Mouse (Mus musculus) gastrocnemius, adult 8-10 months (tissue): ENCODE results near the gene Osbpl8. TPM values are rescaled to one million over a fixed set of nuclear protein-coding genes. Genes with fewer than 3 reads are reported as not detected.
"Not testable (repeated sequence)": the region's sequence is repeated elsewhere in the genome, so short reads cannot be mapped to it uniquely, and the experiment has no call there.

Experiments
- DNase-seq, 2 experiments: peaks; one replicate each; pipeline ENCODE4 v3.0.0; 2022; ENCODE audit warnings: low spot score in 2 of 2
- total RNA-seq, 4 experiments: library from RNA; stranded (reverse); gene quantifications; 2 replicates each; pipeline ENCODE4 v1.2.4; 2022

The Osbpl8 gene
- total RNA-seq, 4 experiments from 2014 or later = 13.7 to 16.9 (median 14.6) TPM

GRCm38 (mm10) chr10:111183634-111184270, 19.2 kb downstream of the Osbpl8 start:
- DNase-seq = no peak

GRCm38 (mm10) chr10:111185574-111186269, 21.2 kb downstream of the Osbpl8 start:
- no peak for DNase-seq

GRCm38 (mm10) chr10:111189022-111189555, 24.5 kb downstream of the Osbpl8 start:
- DNase-seq = no peak

- no peak for DNase-seq
Observed at GRCm38 (mm10) chr10:111190110-111190795, 25.7 kb downstream of the Osbpl8 start.

GRCm38 (mm10) chr10:111193536-111193935, 29.0 kb downstream of the Osbpl8 start:
- DNase-seq = no peak

- DNase-seq = no peak
Observed at GRCm38 (mm10) chr10:111196191-111196590, 31.6 kb downstream of the Osbpl8 start.

- DNase-seq = not testable (repeated sequence)
Observed at GRCm38 (mm10) chr10:111198705-111199104, 34.2 kb downstream of the Osbpl8 start.

GRCm38 (mm10) chr10:111201120-111201519, 36.6 kb downstream of the Osbpl8 start:
- DNase-seq = no peak

- DNase-seq = no peak
Observed at GRCm38 (mm10) chr10:111201666-111202065, 37.1 kb downstream of the Osbpl8 start.

- no peak for DNase-seq
Observed at GRCm38 (mm10) chr10:111204089-111204488, 39.5 kb downstream of the Osbpl8 start.

- no peak for DNase-seq
Observed at GRCm38 (mm10) chr10:111205421-111205820, 40.9 kb downstream of the Osbpl8 start.

GRCm38 (mm10) chr10:111207386-111207785, 42.8 kb downstream of the Osbpl8 start:
- DNase-seq = no peak

- DNase-seq = no peak
Observed at GRCm38 (mm10) chr10:111214084-111214483, 49.5 kb downstream of the Osbpl8 start.

GRCm38 (mm10) chr10:111214696-111215095, 50.1 kb downstream of the Osbpl8 start:
- no peak for DNase-seq

GRCm38 (mm10) chr10:111215572-111215971, 51.0 kb downstream of the Osbpl8 start:
- no peak for DNase-seq

- no peak for DNase-seq
Observed at GRCm38 (mm10) chr10:111216111-111216510, 51.6 kb downstream of the Osbpl8 start.

GRCm38 (mm10) chr10:111222535-111222934, 58.0 kb downstream of the Osbpl8 start:
- DNase-seq = no peak

GRCm38 (mm10) chr10:111223218-111223830, 58.8 kb downstream of the Osbpl8 start:
- no peak for DNase-seq

- DNase-seq = no peak
Observed at GRCm38 (mm10) chr10:111224696-111225095, 60.1 kb downstream of the Osbpl8 start.

- peak; percentile 80 for DNase-seq
Observed at GRCm38 (mm10) chr10:111226508-111226907, 62.0 kb downstream of the Osbpl8 start.

- not testable (repeated sequence) for DNase-seq
Observed at GRCm38 (mm10) chr10:111232237-111232636, 67.7 kb downstream of the Osbpl8 start.
